Mouse (Mus musculus) midbrain, postnatal 0 days (tissue): ENCODE results near the gene Ankrd65. TPM values are rescaled to one million over a fixed set of nuclear protein-coding genes. Genes with fewer than 3 reads are reported as not detected.
A peak's percentile ranks its signal among the peaks of the same experiment; 100 is the strongest.

ENCODE experiments used
- ATAC-seq: fragments of 200-750 bp; cut with Nextera tagmentation; 2 replicates; pipeline ENCODE4 v1.8.0; 2017; ENCODE audit warnings: moderate number of reproducible peaks, mild to moderate bottlenecking, moderate TSS enrichment, moderate library complexity; ENCODE audit not compliant: low FRiP score
- DNase-seq: peaks from one replicate; pipeline ENCODE4 v3.0.0-alpha.2; 2015; ENCODE audit warnings: low spot score
- H3K27ac ChIP-seq: fragments of 300-500 bp; sonication (generic); 2 replicates; pipeline ENCODE4 v1.5.1; 2014; ENCODE audit warnings: low read depth, mild to moderate bottlenecking, low read length, mixed read lengths
- H3K27me3 ChIP-seq: fragments of 300-500 bp; sonication (generic); 2 replicates; pipeline ENCODE4 v1.6.1; 2014; ENCODE audit warnings: low read length, control low read depth, mixed read lengths; ENCODE audit not compliant: insufficient read depth
- H3K36me3 ChIP-seq: fragments of 300-500 bp; sonication (generic); 2 replicates; pipeline ENCODE4 v1.6.1; 2014; ENCODE audit warnings: low read length, control low read depth, mixed read lengths; ENCODE audit not compliant: insufficient read depth
- H3K4me1 ChIP-seq: fragments of 300-500 bp; sonication (generic); 2 replicates; pipeline ENCODE4 v1.6.1; 2014; ENCODE audit warnings: mild to moderate bottlenecking, control low read depth, antibody characterized with exemption, low read length, mixed read lengths; ENCODE audit not compliant: insufficient read depth
- H3K4me2 ChIP-seq: fragments of 300-500 bp; sonication (generic); 2 replicates; pipeline ENCODE4 v1.6.1; 2014; ENCODE audit warnings: low read depth, mild to moderate bottlenecking, low read length, mixed read lengths; ENCODE audit not compliant: poor library complexity, severe bottlenecking
- H3K4me3 ChIP-seq: fragments of 300-500 bp; sonication (generic); 2 replicates; pipeline ENCODE4 v1.5.1; 2014; ENCODE audit warnings: low read depth, mild to moderate bottlenecking, low read length, moderate library complexity
- H3K9ac ChIP-seq: fragments of 300-500 bp; sonication (generic); replicated peaks from 2 replicates; pipeline ENCODE4 v1.6.1; 2014; ENCODE audit warnings: mild to moderate bottlenecking, low read length, moderate library complexity, mixed read lengths; ENCODE audit not compliant: poor library complexity, severe bottlenecking
- H3K9me3 ChIP-seq: fragments of 300-500 bp; sonication (generic); 2 replicates; pipeline ENCODE4 v1.6.1; 2016; ENCODE audit warnings: low read length, control low read depth
- CTCF ChIP-seq: IDR thresholded peaks from 2 replicates; pipeline ENCODE4 v1.5.1; 2016; ENCODE audit warnings: antibody characterized with exemption, mild to moderate bottlenecking
- WGBS: fragments of 180-500 bp; shearing (Covaris S2); extraction: QIAGEN DNeasy Blood & Tissue Kit; methylation state at CpG from one replicate; pipeline ENCODE4 v1.1.7; 2014; 5-methylcytosine and 5-hydroxymethylcytosine counted together
- polyA plus RNA-seq: library from polyadenylated mRNA; unstranded; fragments of >200 nt; fragmentation: Nextera tagmentation; extraction: Ambion mirVana; gene quantifications from 2 replicates; pipeline ENCODE4 v1.2.1, GENCODE M21; 2015
- total RNA-seq: library from RNA; depleted of rRNA; stranded (reverse); fragments of >200 nt; gene quantifications from 2 replicates; pipeline ENCODE4 v1.2.3, GENCODE M21; 2014

Gene Ankrd65
- total and polyA plus RNA-seq, 2 experiments from 2014 or later: not detected

DNA sequence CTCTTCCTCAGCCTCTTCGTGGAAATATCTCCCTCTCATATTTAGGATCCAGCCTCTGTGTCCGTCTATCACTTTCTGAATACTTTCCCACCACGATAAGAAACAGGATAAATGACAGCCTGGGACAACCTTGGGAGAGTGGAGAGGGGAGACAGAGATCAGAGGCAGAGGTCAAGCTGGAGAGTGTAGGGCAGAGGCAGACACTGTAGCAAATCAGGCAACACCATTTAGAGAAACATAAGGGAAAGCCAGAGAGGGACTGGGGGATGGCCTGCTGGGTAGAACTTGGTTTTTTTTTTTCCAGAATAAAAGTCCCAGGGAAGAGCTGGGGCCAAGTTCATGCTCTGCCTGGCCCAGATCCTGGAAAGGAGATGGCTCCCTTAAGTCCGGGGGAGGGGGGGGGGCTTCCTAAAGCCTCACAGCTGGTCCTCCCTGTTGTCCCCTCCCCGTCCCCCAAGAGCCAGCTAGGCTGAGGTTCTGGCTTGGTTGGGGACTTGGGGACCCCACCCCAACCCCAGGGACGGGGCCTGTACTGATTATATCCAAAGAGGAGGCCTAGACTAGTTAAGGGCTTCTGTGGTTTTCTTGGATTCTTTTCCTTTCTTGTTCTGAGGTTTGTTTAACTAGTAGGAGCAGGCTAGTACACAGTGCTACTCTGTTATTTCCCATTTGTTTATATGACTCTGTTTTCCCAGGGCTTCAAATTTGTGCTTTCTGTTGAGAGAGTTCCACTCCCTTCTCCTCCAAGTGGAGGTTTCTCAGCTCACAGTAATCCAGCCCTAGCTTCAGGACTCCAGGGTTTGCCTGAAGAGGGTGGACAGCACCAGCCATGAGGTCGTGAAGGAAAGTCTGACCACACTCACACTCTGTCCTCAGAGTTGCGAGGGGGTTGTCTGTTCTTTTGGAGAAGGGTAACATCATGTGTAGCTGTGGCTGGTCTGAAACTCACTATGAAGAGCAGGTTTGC is 48.2 kb downstream of the Ankrd65 start:
- TF ChIP-seq CTCF: no peak
- Histone ChIP-seq H3K4me3 (no peak overlapping the region), H3K4me2 (no peak overlapping the region), H3K36me3 (peaks cover 7% of the 10 kb centered on the region; the same call in 1 of the 2 replicates), H3K9me3 (no peaks in the 10 kb centered on the region), H3K27me3 (peaks cover 7% of the 10 kb centered on the region), H3K4me1 (no peaks in the 10 kb centered on the region; the same call in 1 of the 2 replicates), H3K27ac (peak overlapping the region; percentile 43; the same call in 1 of the 2 replicates), H3K9ac (no peak overlapping the region)
- WGBS: 58% methylated on average over 8 of the region's 8 CpGs
- DNase-seq: no peak
- ATAC-seq: no peak

DNA sequence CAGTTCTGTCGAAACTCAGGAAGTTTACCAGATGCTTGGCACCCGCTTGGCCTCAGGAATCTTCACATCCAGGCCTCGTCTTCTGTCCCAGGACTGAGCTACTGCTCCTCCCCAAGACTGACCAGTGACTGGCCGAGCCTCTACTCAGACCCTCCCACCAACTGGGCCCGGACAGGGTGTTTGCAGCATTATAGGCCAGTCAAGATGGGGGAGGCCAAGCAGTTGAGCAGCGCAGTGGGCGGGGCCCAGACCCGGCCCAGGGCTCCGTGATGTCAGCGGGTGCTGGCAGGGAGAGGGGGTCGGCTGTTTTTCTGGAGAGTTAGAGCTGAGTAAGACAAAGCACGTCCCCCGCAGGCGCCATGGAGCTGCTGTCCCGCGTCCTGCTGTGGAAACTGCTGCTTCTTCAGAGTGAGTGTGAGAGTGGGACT is 49.3 kb downstream of the Ankrd65 start, which contains the start of gene Mxra8:
TSS of gene Mxra8 (plus strand) at position 198 of the 428 bp plus-strand sequence.
- Histone ChIP-seq H3K4me2 (peak within 1 kb of the TSS; percentile 53), H3K4me3 (peak within 1 kb of the TSS; percentile 30; the same call in 1 of the 2 replicates), H3K27ac (peak within 1 kb of the TSS; percentile 43; the same call in 1 of the 2 replicates), H3K9me3 (no peaks in the 10 kb centered on the region), H3K27me3 (peaks cover 7% of the 10 kb centered on the region), H3K9ac (peak within 1 kb of the TSS; percentile 24; the same call in 1 of the 2 replicates), H3K36me3 (peaks cover 7% of the 10 kb centered on the region; the same call in 1 of the 2 replicates), H3K4me1 (no peaks in the 10 kb centered on the region; the same call in 1 of the 2 replicates)
- WGBS: 7% methylated on average over 16 of the region's 16 CpGs
- TF ChIP-seq CTCF: no peak
- DNase-seq: peak; percentile 56
- ATAC-seq: peak; percentile 42; the same call in 1 of the 2 replicates

DNA sequence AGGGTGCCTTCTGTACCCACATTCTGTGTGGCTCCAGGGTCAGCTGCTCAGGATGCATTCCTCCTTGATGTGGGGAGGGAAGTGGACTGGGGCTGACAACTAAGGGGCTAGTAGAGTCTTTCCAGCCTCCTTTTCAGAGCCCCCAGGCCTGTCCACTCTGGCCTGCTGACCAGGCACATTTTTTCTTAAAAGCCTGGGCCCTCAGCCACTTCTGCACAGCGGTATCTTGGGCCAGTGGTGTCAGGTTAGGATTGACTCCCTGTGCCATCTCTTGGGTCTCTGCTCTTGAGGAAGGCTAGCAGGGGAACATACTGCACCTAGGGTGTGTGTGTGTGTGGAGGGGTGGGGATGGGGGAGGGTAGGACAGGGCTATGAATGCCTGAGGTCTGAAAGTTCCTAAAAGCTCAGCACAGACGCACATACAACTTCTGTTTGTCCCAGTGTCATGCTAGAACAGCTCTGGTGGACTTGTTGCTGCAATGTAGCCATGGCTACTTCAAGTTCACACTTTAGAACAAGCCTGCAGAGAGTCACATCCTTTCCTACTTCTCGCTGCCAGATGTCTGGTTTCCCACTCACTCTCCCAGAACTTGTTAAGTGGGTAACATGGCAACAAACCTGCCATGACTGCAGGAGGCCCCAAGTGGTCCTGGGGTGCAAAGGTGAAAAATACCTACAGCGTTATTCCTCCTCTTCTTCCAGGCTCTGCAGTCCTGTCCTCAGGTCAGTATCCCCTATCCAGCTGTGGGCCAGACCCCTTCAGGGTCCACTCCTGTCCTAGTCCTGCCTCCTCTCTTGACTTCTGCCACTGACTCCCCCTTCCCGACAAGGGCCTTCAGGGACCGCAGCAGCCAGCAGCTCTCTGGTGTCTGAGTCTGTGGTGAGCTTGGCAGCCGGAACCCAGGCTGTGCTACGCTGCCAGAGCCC is 50.1 kb downstream of the Ankrd65 start:
- peak; percentile 6; the same call in 1 of the 2 replicates for ATAC-seq
- Histone ChIP-seq H3K9ac (no peak overlapping the region), H3K27ac (0 out of 2 replicates have a peak overlapping the region, but pooled peaks have one; percentile 18), H3K4me1 (no peaks in the 10 kb centered on the region; the same call in 1 of the 2 replicates), H3K4me2 (peak overlapping the region; percentile 53), H3K27me3 (peaks cover 7% of the 10 kb centered on the region), H3K9me3 (no peaks in the 10 kb centered on the region), H3K4me3 (peak overlapping the region; percentile 30), H3K36me3 (peaks cover under 1% of the 10 kb centered on the region; the same call in 1 of the 2 replicates)
- no peak for TF ChIP-seq CTCF
- 14% methylated on average over 8 of the region's 8 CpGs for WGBS
- DNase-seq: no peak

DNA sequence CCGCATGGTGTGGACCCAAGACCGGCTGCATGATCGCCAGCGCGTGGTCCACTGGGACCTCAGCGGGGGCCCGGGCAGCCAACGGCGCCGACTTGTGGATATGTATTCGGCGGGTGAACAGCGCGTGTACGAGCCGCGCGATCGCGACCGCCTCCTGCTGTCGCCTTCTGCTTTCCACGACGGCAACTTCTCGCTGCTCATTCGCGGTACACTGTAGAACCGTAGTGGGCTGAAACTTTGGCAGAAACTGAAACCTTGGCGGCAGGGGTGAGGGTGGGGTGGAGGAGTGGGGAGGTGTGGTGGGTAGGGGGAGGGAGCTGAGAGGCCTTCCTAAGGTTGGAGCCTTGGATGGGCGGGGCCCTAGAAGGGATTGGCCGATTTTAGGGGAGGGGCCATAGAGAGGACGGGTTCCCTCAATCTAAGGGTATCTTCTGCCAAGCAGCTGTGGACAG is 50.8 kb downstream of the Ankrd65 start:
- no peaks in the 10 kb centered on the region; the same call in 1 of the 2 replicates for H3K4me1 ChIP-seq
- peak; percentile 46 for TF ChIP-seq CTCF
- H3K9me3 ChIP-seq: no peaks in the 10 kb centered on the region
- peak overlapping the region; percentile 30 for H3K4me3 ChIP-seq
- no peak overlapping the region for H3K27ac ChIP-seq
- DNase-seq: peak; percentile 40
- WGBS: under 1% methylated on average over 32 of the region's 32 CpGs
- no peak overlapping the region for H3K9ac ChIP-seq
- H3K36me3 ChIP-seq: no peaks in the 10 kb centered on the region
- peak; percentile 53 for ATAC-seq
- H3K27me3 ChIP-seq: peaks cover 7% of the 10 kb centered on the region
- peak overlapping the region; percentile 53 for H3K4me2 ChIP-seq

DNA sequence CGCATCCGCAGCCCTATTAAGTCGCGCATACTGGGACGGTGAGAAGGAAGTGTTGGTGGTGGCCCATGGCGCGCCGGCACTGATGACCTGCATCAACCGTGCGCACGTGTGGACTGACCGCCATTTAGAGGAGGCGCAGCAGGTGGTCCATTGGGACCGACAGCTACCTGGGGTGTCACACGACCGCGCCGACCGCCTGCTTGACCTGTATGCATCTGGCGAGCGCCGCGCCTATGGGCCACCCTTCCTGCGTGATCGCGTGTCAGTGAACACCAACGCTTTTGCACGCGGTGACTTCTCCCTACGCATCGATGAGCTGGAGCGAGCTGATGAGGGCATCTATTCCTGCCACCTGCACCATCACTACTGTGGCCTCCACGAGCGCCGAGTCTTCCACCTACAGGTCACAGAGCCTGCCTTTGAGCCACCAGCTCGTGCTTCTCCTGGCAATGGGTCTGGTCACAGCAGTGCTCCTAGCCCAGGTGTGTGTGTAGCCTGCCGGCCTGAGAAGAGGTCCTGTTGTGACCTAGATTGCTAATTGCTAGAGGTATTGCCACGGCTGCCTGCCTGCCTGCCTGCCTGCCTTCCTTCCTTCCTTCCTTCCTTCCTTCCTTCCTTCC is 51.5 kb downstream of the Ankrd65 start:
- Histone ChIP-seq H3K36me3 (no peaks in the 10 kb centered on the region), H3K27ac (no peak overlapping the region), H3K4me2 (peak overlapping the region; percentile 53; the same call in 1 of the 2 replicates), H3K4me3 (no peak overlapping the region), H3K4me1 (no peaks in the 10 kb centered on the region; the same call in 1 of the 2 replicates), H3K27me3 (peaks cover 7% of the 10 kb centered on the region), H3K9ac (no peak overlapping the region), H3K9me3 (no peaks in the 10 kb centered on the region)
- TF ChIP-seq CTCF: no peak
- WGBS: 42% methylated on average over 38 of the region's 38 CpGs
- no peak for ATAC-seq
- no peak for DNase-seq
